Mouse (Mus musculus) naive thymus-derived CD4-positive, alpha-beta T cell, adult 5 months (primary cell): ENCODE results near the gene Gopc. TPM values are rescaled to one million over a fixed set of nuclear protein-coding genes. Genes with fewer than 3 reads are reported as not detected.

Experiments used
- polyA plus RNA-seq: library from polyadenylated mRNA; unstranded; fragments of 100-300 nt; shearing (Covaris generic); gene quantifications from one replicate; pipeline ENCODE4 v1.2.1, GENCODE M21; 2017

The Gopc gene
- 19.1 TPM for polyA plus RNA-seq

DNA sequence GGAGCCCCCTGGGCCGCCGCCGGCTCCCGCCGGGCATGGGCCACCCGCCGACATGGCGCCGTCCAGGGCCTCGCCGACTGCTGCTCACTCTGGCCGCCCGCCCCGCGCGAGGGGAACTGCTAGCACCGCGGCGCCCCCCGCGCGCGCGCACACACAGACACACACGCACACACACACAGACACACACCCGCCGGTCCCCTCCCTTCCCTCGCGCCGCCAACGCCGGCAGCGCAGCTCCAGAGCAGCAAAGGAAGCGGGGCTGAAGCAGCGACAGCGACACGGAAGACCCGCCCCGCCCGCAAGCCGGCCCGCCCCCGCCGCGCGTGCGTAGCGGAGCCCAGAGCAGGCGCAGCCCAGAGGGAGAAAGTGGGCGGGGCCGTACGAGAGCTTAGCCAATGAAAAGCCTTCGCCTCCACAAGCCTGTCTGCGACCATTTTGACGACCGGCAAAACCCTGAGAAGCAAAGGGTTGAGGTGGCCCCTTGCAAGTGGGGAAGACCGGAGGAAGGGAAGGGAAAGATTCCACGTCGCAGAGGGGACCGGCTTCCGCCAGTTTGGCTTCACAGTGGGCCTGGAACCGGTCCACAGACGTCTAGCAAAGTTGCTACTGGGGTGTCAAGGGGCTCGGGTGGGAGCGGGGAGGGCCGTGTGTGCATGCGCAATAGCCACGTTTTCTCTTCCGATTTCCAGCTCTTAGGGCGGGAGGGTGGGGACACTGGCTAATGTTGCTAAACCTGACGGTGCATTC lies at the start of gene Gopc:
Gene Gopc (minus strand): TSS at position 280 of the 747 bp plus-strand sequence.

DNA sequence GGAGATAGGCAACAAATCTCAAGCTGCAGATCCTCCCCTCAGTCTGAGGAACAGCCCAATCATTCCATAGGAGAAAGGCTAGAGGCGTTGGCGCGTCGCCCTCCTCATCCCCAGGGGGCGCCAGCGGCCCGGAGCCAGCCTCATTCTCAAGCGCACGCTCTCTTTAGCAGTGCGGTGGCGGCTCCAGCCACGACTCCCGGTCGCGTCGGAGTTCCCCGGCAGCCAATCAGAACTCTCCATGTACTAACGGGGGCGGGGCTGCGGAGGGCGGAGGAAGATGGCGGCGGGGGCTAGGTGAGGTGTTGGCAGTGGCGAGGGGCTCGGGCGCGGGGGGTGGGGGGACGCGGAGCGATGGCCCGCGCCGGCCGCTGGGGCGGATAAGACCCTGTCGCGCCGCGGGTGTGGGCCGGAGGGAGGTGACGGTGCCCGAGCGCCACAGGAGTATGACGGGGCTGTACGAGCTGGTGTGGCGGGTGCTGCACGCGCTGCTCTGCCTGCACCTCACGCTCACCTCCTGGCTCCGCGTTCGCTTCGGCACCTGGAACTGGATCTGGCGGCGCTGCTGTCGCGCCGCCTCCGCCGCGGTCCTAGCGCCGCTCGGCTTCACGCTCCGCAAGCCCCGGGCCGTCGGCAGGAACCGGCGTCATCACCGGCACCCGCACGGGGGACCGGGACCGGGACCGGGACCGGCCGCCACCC lies 35.5 kb upstream of the Gopc start, which contains the start of gene Nus1:
Gene Nus1 (plus strand): TSS at position 249 of the 699 bp plus-strand sequence.

DNA sequence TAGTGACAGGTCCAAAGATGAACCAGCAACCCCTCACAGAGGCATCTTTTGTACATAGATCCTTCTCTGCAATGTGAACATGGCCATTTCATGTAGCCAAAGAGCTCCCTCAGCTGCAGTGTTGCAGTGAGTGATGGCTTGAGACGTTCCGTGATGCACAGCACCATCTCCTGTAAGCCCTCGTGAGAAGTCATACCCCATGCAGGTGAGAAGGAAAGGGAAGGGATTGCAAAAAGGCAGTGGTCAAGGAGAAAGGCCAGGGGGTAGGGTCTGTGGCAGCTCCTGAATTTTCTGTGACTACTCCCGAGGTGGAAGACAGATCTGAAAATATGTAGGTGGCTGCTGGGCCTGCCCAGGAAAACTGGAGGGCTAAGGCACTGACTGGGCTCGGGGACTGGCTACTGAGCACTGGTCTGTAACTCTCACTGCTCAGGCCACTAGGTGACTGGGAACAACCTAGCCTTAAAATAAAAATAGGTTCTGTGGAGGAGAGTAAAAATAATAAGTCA lies 7.1 kb upstream of the Gopc start, which contains the start of gene Nepn:
Gene Nepn (plus strand): TSS at position 51 of the 509 bp plus-strand sequence.

DNA sequence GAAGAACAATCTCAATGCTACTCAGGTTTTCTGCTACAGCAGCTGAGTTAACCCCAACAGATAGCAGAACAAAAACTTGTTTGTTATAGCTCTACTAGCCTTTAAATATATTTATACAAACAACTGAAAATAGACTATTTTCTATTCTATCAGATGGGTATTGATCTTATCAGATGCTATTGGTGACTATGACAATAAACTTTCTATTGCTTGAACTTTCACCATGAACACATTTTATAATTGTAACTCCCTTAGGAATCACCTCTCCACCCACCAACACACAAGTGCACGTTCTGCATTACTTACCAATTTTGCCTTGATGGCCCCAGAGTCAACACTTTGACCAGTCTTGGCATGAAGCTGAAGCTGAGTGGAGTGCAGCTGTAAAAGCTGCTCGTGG lies 23.5 kb downstream of the Gopc start, which contains the start of gene Gm26741:
Gene Gm26741 (plus strand): TSS at position 301 of the 400 bp plus-strand sequence.

Other genes with a start within 250 kb of the Gopc start
- 0.05 TPM for gene Ros1, start 186.9 kb downstream of the Gopc start, polyA plus RNA-seq
- gene Dcbld1, start 148.5 kb downstream of the Gopc start, polyA plus RNA-seq: not detected
- gene Gm26741, start 23.4 kb downstream of the Gopc start, polyA plus RNA-seq: 10.9 TPM
- gene Nepn, start 6.8 kb upstream of the Gopc start, polyA plus RNA-seq: not detected
- 21.2 TPM for gene Nus1, start 35.4 kb upstream of the Gopc start, polyA plus RNA-seq